Mouse (Mus musculus) embryonic fibroblast, embryonic 13.5 days (primary cell): Measurements from ENCODE around the gene Vdac2.

ENCODE experiments used
- CTCF ChIP-seq: IDR thresholded peaks from 2 replicates; pipeline ENCODE4 v1.5.1; 2011; ENCODE audit warnings: mild to moderate bottlenecking, control low read depth, low read length, moderate library complexity, borderline replicate concordance; ENCODE audit not compliant: insufficient read depth
- POLR2A ChIP-seq: IDR thresholded peaks from 2 replicates; pipeline ENCODE4 v1.6.1; 2011; ENCODE audit warnings: low read depth, mild to moderate bottlenecking, control low read depth, low read length, moderate library complexity

- TF ChIP-seq CTCF (no peak), POLR2A (no peak)
These were observed 24.7 kb downstream of the Vdac2 start for GRCm38 (mm10) chr14:21849524-21850418.
